8 mouse cellular contexts compared by ENCODE assay signal in genomic region chr12:12261987-12262971, GRCm38 (mm10). TPM values are rescaled to one million over a fixed set of nuclear protein-coding genes. Genes with fewer than 3 reads are reported as not detected.
DNase-seq lines count a peak whose midpoint lies in the region; ATAC-seq and TF ChIP-seq lines count a peak whose summit lies in the region.

Gene Fam49a (plus strand): TSS chr12:12262139.

- DNase-seq in CD4-positive, CD25-positive, alpha-beta regulatory T cell, adult 2 months (ENCODE audit: low read depth, low spot score), result peak; percentile 79
- DNase-seq in brain, embryonic 18.5 days (ENCODE audit: low read depth, low spot score), result peak; percentile 37
- peak; percentile 60 for DNase-seq in heart, postnatal 0 days (ENCODE audit: low spot score)
- peak; percentile 74 to 86 for DNase-seq in kidney, postnatal 25 days
- DNase-seq in liver, postnatal 0 days, result peak; percentile 72
- DNase-seq in testis, postnatal 10 days (ENCODE audit: low spot score), result peak; percentile 77

- peak within 1 kb of the TSS; percentile 81 for H3K4me2 ChIP-seq in forebrain, embryonic 13.5 days
- H3K4me2 ChIP-seq in heart, postnatal 0 days (ENCODE audit: low read depth, low read length), result peak within 1 kb of the TSS; percentile 77
- peak within 1 kb of the TSS; percentile 82 for H3K4me2 ChIP-seq in liver, postnatal 0 days (ENCODE audit: low read depth, low read length)
- peak within 1 kb of the TSS; percentile 82 for H3K4me2 ChIP-seq in neural tube, embryonic 14.5 days (ENCODE audit: low read depth, low read length)

- H3K9ac ChIP-seq in forebrain, embryonic 13.5 days, result peak within 1 kb of the TSS; percentile 90
- peak within 1 kb of the TSS; percentile 85 for H3K9ac ChIP-seq in heart, postnatal 0 days (replicated peaks; ENCODE audit: low read depth, low read length)
- peak within 1 kb of the TSS; percentile 68 for H3K9ac ChIP-seq in liver, postnatal 0 days (replicated peaks)
- H3K9ac ChIP-seq in neural tube, embryonic 14.5 days (replicated peaks; ENCODE audit: low read depth, low read length), result peak within 1 kb of the TSS; percentile 88

- H3K36me3 ChIP-seq in forebrain, embryonic 13.5 days (ENCODE audit: poor library complexity, severe bottlenecking), result no peaks in the 10 kb centered on the region
- no peaks in the 10 kb centered on the region for H3K36me3 ChIP-seq in heart, postnatal 0 days (replicated peaks; ENCODE audit: control insufficient read depth, insufficient read depth, low read length)
- no peaks in the 10 kb centered on the region for H3K36me3 ChIP-seq in liver, postnatal 0 days (replicated peaks; ENCODE audit: insufficient read depth, low read length)
- no peaks in the 10 kb centered on the region for H3K36me3 ChIP-seq in neural tube, embryonic 14.5 days (ENCODE audit: control insufficient read depth, insufficient read depth, low read length)

- H3K27me3 ChIP-seq in forebrain, embryonic 13.5 days, result no peaks in the 10 kb centered on the region
- H3K27me3 ChIP-seq in heart, postnatal 0 days (ENCODE audit: control insufficient read depth, insufficient read depth, low read length), result no peaks in the 10 kb centered on the region
- no peaks in the 10 kb centered on the region for H3K27me3 ChIP-seq in liver, postnatal 0 days (ENCODE audit: insufficient read depth, low read length)
- H3K27me3 ChIP-seq in neural tube, embryonic 14.5 days (ENCODE audit: control insufficient read depth, insufficient read depth, low read length), result no peaks in the 10 kb centered on the region

- peak within 1 kb of the TSS; percentile 70 for H3K4me3 ChIP-seq in forebrain, embryonic 13.5 days
- H3K4me3 ChIP-seq in heart, postnatal 0 days (ENCODE audit: low read depth, low read length), result peak within 1 kb of the TSS; percentile 81
- peak within 1 kb of the TSS; percentile 61 for H3K4me3 ChIP-seq in liver, postnatal 0 days (ENCODE audit: low read depth, low read length)
- peak within 1 kb of the TSS; percentile 73 for H3K4me3 ChIP-seq in neural tube, embryonic 14.5 days (ENCODE audit: low read depth, low read length)

- H3K9me3 ChIP-seq in forebrain, embryonic 13.5 days (replicated peaks), result no peaks in the 10 kb centered on the region
- no peaks in the 10 kb centered on the region for H3K9me3 ChIP-seq in heart, postnatal 0 days (replicated peaks; ENCODE audit: control insufficient read depth, low read length)
- H3K9me3 ChIP-seq in liver, postnatal 0 days (ENCODE audit: low read length), result no peaks in the 10 kb centered on the region
- no peaks in the 10 kb centered on the region for H3K9me3 ChIP-seq in neural tube, embryonic 14.5 days (ENCODE audit: control insufficient read depth, low read length)

- H3K4me1 ChIP-seq in forebrain, embryonic 13.5 days, result peaks cover 21% of the 10 kb centered on the region
- H3K4me1 ChIP-seq in heart, postnatal 0 days (ENCODE audit: control insufficient read depth, insufficient read depth), result peaks cover 41% of the 10 kb centered on the region
- H3K4me1 ChIP-seq in liver, postnatal 0 days (ENCODE audit: insufficient read depth), result 0 out of 2 replicates have a peak, but pooled peaks cover 2% of the 10 kb centered on the region
- peaks cover 39% of the 10 kb centered on the region for H3K4me1 ChIP-seq in neural tube, embryonic 14.5 days (ENCODE audit: control insufficient read depth, insufficient read depth, low read length)

- TF ChIP-seq EP300 in heart, postnatal 0 days (IDR thresholded peaks at IDR 0.05; ENCODE audit: low read depth), result no peak
- TF ChIP-seq EP300 in liver, postnatal 0 days (IDR thresholded peaks at IDR 0.05; ENCODE audit: low read depth), result no peak

- WGBS in forebrain, embryonic 13.5 days, result 1% methylated on average over 53 of the region's 62 CpGs
- 1% methylated on average over 43 of the region's 62 CpGs for WGBS in heart, postnatal 0 days
- WGBS in liver, postnatal 0 days (ENCODE audit: insufficient replicate concordance), result 2% methylated on average over 52 of the region's 62 CpGs
- WGBS in neural tube, embryonic 14.5 days, result under 1% methylated on average over 56 of the region's 62 CpGs

- H3K27ac ChIP-seq in forebrain, embryonic 13.5 days, result peak within 1 kb of the TSS; percentile 63; the same call in 1 of the 2 replicates
- H3K27ac ChIP-seq in heart, postnatal 0 days (ENCODE audit: low read depth), result peak within 1 kb of the TSS; percentile 85
- no peak within 1 kb of the TSS for H3K27ac ChIP-seq in liver, postnatal 0 days (ENCODE audit: low read depth)
- peak within 1 kb of the TSS; percentile 77 for H3K27ac ChIP-seq in neural tube, embryonic 14.5 days (ENCODE audit: low read depth, low read length)

- TF ChIP-seq CTCF in heart, postnatal 0 days (IDR thresholded peaks at IDR 0.05; ENCODE audit: low read depth), result peak; percentile 8; the same call in 1 of the 2 replicates
- no peak for TF ChIP-seq CTCF in liver, postnatal 0 days (IDR thresholded peaks at IDR 0.05; ENCODE audit: low read depth)

- peak; percentile 92 for ATAC-seq in forebrain, embryonic 13.5 days
- peak; percentile 83 for ATAC-seq in heart, postnatal 0 days (ENCODE audit: insufficient read depth, low read depth)
- ATAC-seq in liver, postnatal 0 days, result peak; percentile 72
- peak; percentile 88 for ATAC-seq in neural tube, embryonic 14.5 days (ENCODE audit: low read depth)

RNA-seq across cellular contexts. Expression of gene Fam49a, which starts in this region (rescaled TPM):
- 45.9 and 55.0 TPM in 2 replicates for polyA plus RNA-seq in forebrain, embryonic 13.5 days (2015; fragmentation: Nextera tagmentation; extraction: Ambion mirVana)
- 12.4 and 21.6 TPM in 2 replicates for total RNA-seq in heart, postnatal 0 days (2014; rRNA removed; ENCODE audit: low replicate concordance)
- polyA plus RNA-seq in heart, postnatal 0 days (2015; fragmentation: Nextera tagmentation; extraction: Ambion mirVana), result 15.3 and 16.5 TPM in 2 replicates
- polyA plus RNA-seq in liver, postnatal 0 days (2015; fragmentation: Nextera tagmentation; extraction: Ambion mirVana), result 2.7 and 3.2 TPM in 2 replicates
- 72.6 and 106 TPM in 2 replicates for polyA plus RNA-seq in neural tube, embryonic 14.5 days (2014; fragmentation: Nextera tagmentation; extraction: Ambion mirVana)
